Mouse (Mus musculus): ENCODE data around the gene Dgcr2.

GRCm38 (mm10) chr16:17834543-17834942 lies 63.8 kb downstream of the Dgcr2 start:
- TF ChIP-seq CTCF (IDR thresholded peaks at IDR 0.05; ENCODE audit: low read depth, low read length) (no peak), POLR2AphosphoS5 (IDR thresholded peaks at IDR 0.05; ENCODE audit: insufficient replicate concordance, low read depth, low read length) (no peak), GATA1 (IDR thresholded peaks at IDR 0.05; ENCODE audit: borderline replicate concordance, low read length) (no peak)

All from G1E (cell line).